Mouse (Mus musculus) hindbrain, embryonic 12.5 days (tissue): ENCODE results near the gene Hoxd4. TPM values are rescaled to one million over a fixed set of nuclear protein-coding genes. Genes with fewer than 3 reads are reported as not detected.
A peak's percentile ranks its signal among the peaks of the same experiment; 100 is the strongest.

Experiments
- ATAC-seq: fragments of 200-750 bp; cut with Nextera tagmentation; 2 replicates; pipeline ENCODE4 v1.8.0; 2017; ENCODE audit warnings: moderate TSS enrichment; ENCODE audit not compliant: low FRiP score
- H3K27ac ChIP-seq: fragments of 300-500 bp; sonication (generic); 2 replicates; pipeline ENCODE4 v1.5.1; 2016; ENCODE audit warnings: mild to moderate bottlenecking
- H3K27me3 ChIP-seq: fragments of 300-500 bp; sonication (generic); 2 replicates; pipeline ENCODE4 v1.6.1; 2016; ENCODE audit warnings: mild to moderate bottlenecking
- H3K36me3 ChIP-seq: fragments of 300-500 bp; sonication (generic); 2 replicates; pipeline ENCODE4 v1.6.1; 2016; ENCODE audit warnings: mild to moderate bottlenecking
- H3K4me1 ChIP-seq: fragments of 300-500 bp; sonication (generic); 2 replicates; pipeline ENCODE4 v1.6.1; 2016
- H3K4me2 ChIP-seq: fragments of 300-500 bp; sonication (generic); replicated peaks from 2 replicates; pipeline ENCODE4 v1.6.1; 2016; ENCODE audit warnings: mild to moderate bottlenecking
- H3K4me3 ChIP-seq: fragments of 300-500 bp; sonication (generic); 2 replicates; pipeline ENCODE4 v1.5.1; 2016; ENCODE audit warnings: mild to moderate bottlenecking
- H3K9ac ChIP-seq: fragments of 300-500 bp; sonication (generic); 2 replicates; pipeline ENCODE4 v1.6.1; 2016; ENCODE audit warnings: mild to moderate bottlenecking, moderate library complexity
- H3K9me3 ChIP-seq: fragments of 300-500 bp; sonication (generic); replicated peaks from 2 replicates; pipeline ENCODE4 v1.6.1; 2016; ENCODE audit warnings: mild to moderate bottlenecking
- WGBS: fragments of 180-500 bp; shearing (Covaris S2); methylation state at CpG from one replicate; pipeline ENCODE4 v1.1.7; 2016; 5-methylcytosine and 5-hydroxymethylcytosine counted together
- polyA plus RNA-seq: library from polyadenylated mRNA; unstranded; fragments of >200 nt; fragmentation: Nextera tagmentation; extraction: Ambion mirVana; gene quantifications from 2 replicates; pipeline ENCODE4 v1.2.1, GENCODE M21; 2016

Gene Hoxd4
- polyA plus RNA-seq, 1 experiment from 2014 or later = 3.6 TPM

- no peak for ATAC-seq
- H3K36me3 ChIP-seq = no peaks in the 10 kb centered on the region
- H3K4me1 ChIP-seq = no peaks in the 10 kb centered on the region; the same call in 1 of the 2 replicates
- no peak overlapping the region for H3K9ac ChIP-seq
- 0 out of 2 replicates have a peak, but pooled peaks cover 3% of the 10 kb centered on the region for H3K9me3 ChIP-seq
- no peak overlapping the region for H3K4me3 ChIP-seq
- H3K27ac ChIP-seq = no peak overlapping the region
- peaks cover 92% of the 10 kb centered on the region for H3K27me3 ChIP-seq
- no peak overlapping the region for H3K4me2 ChIP-seq
- WGBS = 7% methylated on average over 8 of the region's 8 CpGs
Measured at GRCm38 (mm10) chr2:74690338-74690716, 21.4 kb upstream of the Hoxd4 start.

GRCm38 (mm10) chr2:74691022-74691951, 20.4 kb upstream of the Hoxd4 start, which contains the start of gene Hoxd10:
Hoxd10 (plus strand) TSS chr2:74691924.
- Histone ChIP-seq H3K9ac (no peak within 1 kb of the TSS), H3K9me3 (0 out of 2 replicates have a peak, but pooled peaks cover 3% of the 10 kb centered on the region), H3K4me3 (0 out of 2 replicates have a peak within 1 kb of the TSS, but pooled peaks have one; percentile 1), H3K4me2 (no peak within 1 kb of the TSS; the same call in 1 of the 2 replicates), H3K27me3 (peaks cover 95% of the 10 kb centered on the region), H3K27ac (no peak within 1 kb of the TSS), H3K4me1 (no peaks in the 10 kb centered on the region; the same call in 1 of the 2 replicates), H3K36me3 (no peaks in the 10 kb centered on the region)
- 1% methylated on average over 56 of the region's 56 CpGs for WGBS
- peak; percentile 52; the same call in 1 of the 2 replicates for ATAC-seq

- Histone ChIP-seq H3K4me3 (0 out of 2 replicates have a peak overlapping the region, but pooled peaks have one; percentile 1), H3K9me3 (0 out of 2 replicates have a peak, but pooled peaks cover 3% of the 10 kb centered on the region), H3K27ac (no peak overlapping the region), H3K4me1 (no peaks in the 10 kb centered on the region; the same call in 1 of the 2 replicates), H3K4me2 (no peak overlapping the region), H3K36me3 (no peaks in the 10 kb centered on the region), H3K9ac (no peak overlapping the region), H3K27me3 (peaks cover 95% of the 10 kb centered on the region)
- ATAC-seq = no peak
- 4% methylated on average over 35 of the region's 35 CpGs for WGBS
Measured at GRCm38 (mm10) chr2:74691995-74692807, 19.5 kb upstream of the Hoxd4 start.

- no peak for ATAC-seq
- Histone ChIP-seq H3K4me3 (no peak overlapping the region), H3K9ac (no peak overlapping the region), H3K36me3 (no peaks in the 10 kb centered on the region), H3K9me3 (0 out of 2 replicates have a peak, but pooled peaks cover 3% of the 10 kb centered on the region), H3K27me3 (peaks cover 95% of the 10 kb centered on the region), H3K4me1 (peaks cover 5% of the 10 kb centered on the region), H3K27ac (no peak overlapping the region), H3K4me2 (no peak overlapping the region)
- 2% methylated on average over 20 of the region's 20 CpGs for WGBS
Measured at GRCm38 (mm10) chr2:74692808-74693431, 18.8 kb upstream of the Hoxd4 start.

GRCm38 (mm10) chr2:74693432-74693827, 18.3 kb upstream of the Hoxd4 start:
- Histone ChIP-seq H3K9me3 (0 out of 2 replicates have a peak, but pooled peaks cover 3% of the 10 kb centered on the region), H3K36me3 (no peaks in the 10 kb centered on the region), H3K4me3 (no peak overlapping the region), H3K4me2 (no peak overlapping the region), H3K27ac (no peak overlapping the region), H3K27me3 (peaks cover 95% of the 10 kb centered on the region), H3K9ac (no peak overlapping the region), H3K4me1 (peaks cover 10% of the 10 kb centered on the region)
- WGBS = 8% methylated on average over 4 of the region's 4 CpGs
- ATAC-seq = no peak

GRCm38 (mm10) chr2:74694066-74694465, 17.7 kb upstream of the Hoxd4 start:
- Histone ChIP-seq H3K4me1 (peaks cover 10% of the 10 kb centered on the region), H3K27me3 (peaks cover 94% of the 10 kb centered on the region), H3K27ac (no peak overlapping the region), H3K4me2 (no peak overlapping the region), H3K4me3 (no peak overlapping the region), H3K9ac (no peak overlapping the region), H3K9me3 (0 out of 2 replicates have a peak, but pooled peaks cover 3% of the 10 kb centered on the region), H3K36me3 (no peaks in the 10 kb centered on the region)
- no peak for ATAC-seq
- 1% methylated on average over 16 of the region's 16 CpGs for WGBS

DNA sequence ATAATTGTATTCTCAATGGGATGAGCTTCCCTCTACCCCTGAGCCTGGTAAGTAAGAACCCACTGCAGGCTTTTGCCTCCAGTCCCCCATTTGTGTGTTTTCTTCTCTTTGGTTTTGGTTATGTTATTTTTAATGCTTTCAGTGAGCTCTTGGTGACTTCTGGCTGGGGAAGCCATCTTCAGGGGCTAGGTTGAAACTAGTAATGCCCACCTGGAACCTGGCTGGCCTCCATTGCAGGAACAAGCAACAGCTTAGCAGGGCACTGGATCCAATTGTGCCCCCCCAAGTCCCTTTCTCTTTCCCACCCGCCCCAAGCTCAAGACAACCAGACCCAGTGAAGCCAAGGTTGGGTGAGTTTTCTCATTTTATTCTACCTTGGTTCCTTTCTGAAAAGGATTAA, 16.3 kb upstream of the Hoxd4 start:
- H3K9me3 ChIP-seq = 0 out of 2 replicates have a peak, but pooled peaks cover 3% of the 10 kb centered on the region
- no peak overlapping the region for H3K9ac ChIP-seq
- H3K4me1 ChIP-seq = peaks cover 10% of the 10 kb centered on the region
- no peak for ATAC-seq
- H3K36me3 ChIP-seq = no peaks in the 10 kb centered on the region
- peaks cover 96% of the 10 kb centered on the region for H3K27me3 ChIP-seq
- H3K4me2 ChIP-seq = no peak overlapping the region
- no peak overlapping the region for H3K4me3 ChIP-seq
- 11% methylated on average over 1 of the region's 1 CpGs for WGBS
- no peak overlapping the region for H3K27ac ChIP-seq

DNA sequence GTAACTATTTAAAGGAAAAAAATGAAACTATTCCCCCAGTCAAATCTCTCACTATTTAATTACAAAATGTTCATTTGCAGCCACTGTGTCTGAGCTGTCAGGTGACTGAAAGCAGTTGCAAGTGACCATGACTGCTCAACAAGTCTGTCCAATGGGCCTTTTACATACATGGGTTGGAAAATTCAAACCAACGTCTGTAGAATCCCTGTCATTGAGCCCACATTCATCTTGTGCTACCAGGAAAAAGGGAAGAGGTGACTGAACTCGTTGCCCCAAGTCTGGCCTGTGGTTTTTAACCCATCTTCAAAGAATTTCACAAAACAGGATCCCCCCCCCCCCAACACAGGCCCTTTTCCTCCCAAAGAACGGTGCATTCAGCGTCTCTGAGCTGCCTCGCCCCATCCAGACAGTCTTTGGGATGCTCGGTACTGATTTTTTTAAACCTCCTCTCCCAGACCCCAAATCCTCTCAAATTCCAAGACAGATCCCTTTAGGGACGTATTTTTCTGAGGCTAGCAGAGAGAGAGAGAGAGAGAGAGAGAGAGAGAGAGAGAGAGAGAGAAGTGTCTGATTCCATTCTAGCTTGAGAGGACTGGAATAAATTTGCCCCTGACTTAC, 15.8 kb upstream of the Hoxd4 start:
- no peaks in the 10 kb centered on the region for H3K36me3 ChIP-seq
- H3K9ac ChIP-seq = no peak overlapping the region
- H3K9me3 ChIP-seq = 0 out of 2 replicates have a peak, but pooled peaks cover 3% of the 10 kb centered on the region
- H3K27me3 ChIP-seq = peaks cover 99% of the 10 kb centered on the region
- H3K4me1 ChIP-seq = peaks cover 10% of the 10 kb centered on the region
- no peak for ATAC-seq
- H3K4me2 ChIP-seq = no peak overlapping the region
- no peak overlapping the region for H3K4me3 ChIP-seq
- under 1% methylated on average over 7 of the region's 7 CpGs for WGBS
- H3K27ac ChIP-seq = no peak overlapping the region

GRCm38 (mm10) chr2:74696442-74697335, 15.0 kb upstream of the Hoxd4 start:
- Histone ChIP-seq H3K4me3 (no peak overlapping the region), H3K4me2 (no peak overlapping the region), H3K4me1 (peaks cover 10% of the 10 kb centered on the region), H3K9ac (no peak overlapping the region), H3K9me3 (no peaks in the 10 kb centered on the region), H3K36me3 (no peaks in the 10 kb centered on the region), H3K27me3 (peaks cover 99% of the 10 kb centered on the region), H3K27ac (no peak overlapping the region)
- under 1% methylated on average over 34 of the region's 34 CpGs for WGBS
- no peak for ATAC-seq

- Histone ChIP-seq H3K36me3 (no peaks in the 10 kb centered on the region), H3K27ac (no peak within 1 kb of the TSS), H3K4me1 (peaks cover 10% of the 10 kb centered on the region), H3K4me2 (peak within 1 kb of the TSS; percentile 48), H3K9ac (no peak within 1 kb of the TSS), H3K9me3 (no peaks in the 10 kb centered on the region), H3K27me3 (peaks cover 97% of the 10 kb centered on the region), H3K4me3 (peak within 1 kb of the TSS; percentile 24)
- under 1% methylated on average over 43 of the region's 43 CpGs for WGBS
- ATAC-seq = peak; percentile 80
Measured at GRCm38 (mm10) chr2:74697567-74698121, 14.1 kb upstream of the Hoxd4 start, which contains the start of gene Hoxd9. Hoxd9 (plus strand) TSS chr2:74697727.
